Mouse (Mus musculus) thymus, adult 2 months (tissue): ENCODE data around the gene Tecr. TPM values are rescaled to one million over a fixed set of nuclear protein-coding genes. Genes with fewer than 3 reads are reported as not detected.

ENCODE experiments used
- DNase-seq: peaks from one replicate; pipeline ENCODE4 v3.0.0; 2021
- H3K27ac ChIP-seq: fragments of 200-500 bp; 2 replicates; pipeline ENCODE4 v1.5.1; 2012; ENCODE audit warnings: low read length, control low read depth; ENCODE audit not compliant: control insufficient read depth, insufficient read depth
- H3K27me3 ChIP-seq: fragments of 200-500 bp; 2 replicates; pipeline ENCODE4 v1.6.1; 2012; ENCODE audit warnings: mild to moderate bottlenecking, low read length, moderate library complexity, mixed read lengths; ENCODE audit not compliant: control insufficient read depth, insufficient read depth
- H3K36me3 ChIP-seq: fragments of 200-500 bp; 2 replicates; pipeline ENCODE4 v1.6.1; 2012; ENCODE audit warnings: mild to moderate bottlenecking, low read length, moderate library complexity; ENCODE audit not compliant: control insufficient read depth, insufficient read depth
- H3K4me1 ChIP-seq: fragments of 200-500 bp; replicated peaks from 2 replicates; pipeline ENCODE4 v1.6.1; 2012; ENCODE audit warnings: low read length; ENCODE audit not compliant: control insufficient read depth, insufficient read depth
- H3K4me3 ChIP-seq: fragments of 200-500 bp; 2 replicates; pipeline ENCODE4 v1.5.1; 2012; ENCODE audit warnings: mild to moderate bottlenecking, low read length, control low read depth, moderate library complexity; ENCODE audit not compliant: control insufficient read depth, insufficient read depth
- CTCF ChIP-seq: fragments of 200-500 bp; IDR thresholded peaks from 2 replicates; pipeline ENCODE4 v1.5.1; 2012; ENCODE audit warnings: mild to moderate bottlenecking, control low read depth, low read length, moderate library complexity, borderline replicate concordance; ENCODE audit not compliant: control insufficient read depth, poor library complexity, insufficient read depth; ENCODE audit errors: extremely low read depth
- POLR2A ChIP-seq: fragments of 200-500 bp; IDR thresholded peaks from 2 replicates; pipeline ENCODE4 v1.6.1; 2012; ENCODE audit warnings: mild to moderate bottlenecking, low read length, control low read depth, moderate library complexity; ENCODE audit not compliant: control insufficient read depth, poor library complexity, insufficient read depth; ENCODE audit errors: extremely low read depth
- WGBS: fragments of 180-500 bp; shearing (Covaris S2); methylation state at CpG from one replicate; pipeline ENCODE4 v1.1.7; 2018; 5-methylcytosine and 5-hydroxymethylcytosine counted together
- polyA plus RNA-seq: library from polyadenylated mRNA; depleted of rRNA; stranded (reverse); fragments of >200 nt; gene quantifications from 2 replicates; pipeline ENCODE4 v1.2.3, GENCODE M21; 2012

Tecr gene
- polyA plus RNA-seq, 1 experiment: 705 TPM

DNA sequence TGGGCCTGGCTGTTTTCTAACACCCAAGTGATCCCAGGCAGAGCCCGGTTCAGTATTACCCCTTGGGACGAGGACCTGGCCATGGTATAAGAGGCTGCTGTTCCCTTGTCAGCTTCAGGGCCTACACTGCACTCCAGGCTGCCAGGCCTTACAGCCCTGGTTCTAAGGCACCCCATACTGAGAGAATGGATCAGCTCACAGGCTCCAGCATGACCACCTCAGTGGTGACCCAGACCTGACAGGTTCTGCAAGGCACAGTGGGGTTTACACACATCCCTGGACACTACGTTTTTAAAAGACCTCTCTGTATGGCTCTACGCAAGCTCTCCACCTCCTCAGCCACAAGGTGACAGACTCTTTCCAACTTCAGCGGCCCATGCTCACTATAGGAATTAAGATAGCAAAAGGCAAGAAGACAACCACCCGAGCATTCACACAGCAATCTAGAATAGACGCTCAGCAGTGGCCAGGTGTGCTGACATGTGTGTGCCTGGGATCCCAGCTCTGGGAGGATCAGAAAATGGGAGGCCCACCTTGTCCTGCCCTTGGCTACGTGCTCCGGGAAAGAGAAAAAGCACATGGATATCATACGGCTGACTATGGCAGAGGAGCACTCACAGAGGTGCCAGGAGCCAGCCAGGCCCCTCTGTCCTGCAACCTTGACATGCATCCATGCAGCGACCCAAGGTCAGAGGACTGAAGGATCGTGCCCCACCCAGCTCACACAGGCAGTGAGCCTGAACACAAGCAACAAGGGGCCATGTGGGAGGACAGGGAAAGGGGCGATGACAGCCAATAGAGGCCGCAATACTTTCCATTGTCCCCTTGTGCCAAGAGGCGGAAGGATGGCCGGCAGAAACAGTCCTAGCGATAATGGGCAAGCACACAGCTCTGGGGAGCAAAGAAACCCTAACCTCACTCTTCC lies 29.4 kb downstream of the Tecr start:
- peaks cover 6% of the 10 kb centered on the region for H3K4me1 ChIP-seq

DNA sequence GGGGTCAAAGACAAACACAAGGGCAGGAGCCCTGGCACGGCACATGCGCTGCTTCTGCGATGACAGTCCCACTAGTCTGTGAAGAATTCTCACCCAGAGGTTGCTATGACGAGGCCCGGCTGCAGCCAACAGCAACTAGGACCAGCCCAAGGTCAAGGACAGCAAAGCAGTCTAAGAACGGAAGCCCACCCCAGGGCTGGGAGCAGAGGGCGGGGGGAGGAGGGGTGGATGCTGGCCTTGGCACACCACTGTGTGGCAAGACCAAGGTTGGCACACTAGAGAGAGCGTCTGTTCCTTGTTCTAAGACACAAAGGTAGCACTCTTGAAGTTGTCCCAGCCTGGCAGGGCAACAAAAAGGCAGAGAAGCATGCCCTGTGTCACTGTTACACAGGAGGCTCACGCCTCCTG lies 30.4 kb downstream of the Tecr start:
- no peaks in the 10 kb centered on the region for H3K36me3 ChIP-seq
- H3K4me1 ChIP-seq: peaks cover 15% of the 10 kb centered on the region
- H3K27me3 ChIP-seq: no peaks in the 10 kb centered on the region
- DNase-seq: no peak
- TF ChIP-seq CTCF (no peak), POLR2A (no peak)
- WGBS: 97% methylated on average over 9 of the region's 9 CpGs
- H3K4me3 ChIP-seq: no peak overlapping the region
- no peak overlapping the region for H3K27ac ChIP-seq

More for the DNA sequence above, 29.4 kb downstream of the Tecr start:
- WGBS: 93% methylated on average over 17 of the region's 17 CpGs
- no peak for TF ChIP-seq CTCF
- no peak for TF ChIP-seq POLR2A
- no peak overlapping the region for H3K27ac ChIP-seq
- no peaks in the 10 kb centered on the region for H3K27me3 ChIP-seq
- no peak overlapping the region for H3K4me3 ChIP-seq
- no peaks in the 10 kb centered on the region for H3K36me3 ChIP-seq
- DNase-seq: no peak

DNA sequence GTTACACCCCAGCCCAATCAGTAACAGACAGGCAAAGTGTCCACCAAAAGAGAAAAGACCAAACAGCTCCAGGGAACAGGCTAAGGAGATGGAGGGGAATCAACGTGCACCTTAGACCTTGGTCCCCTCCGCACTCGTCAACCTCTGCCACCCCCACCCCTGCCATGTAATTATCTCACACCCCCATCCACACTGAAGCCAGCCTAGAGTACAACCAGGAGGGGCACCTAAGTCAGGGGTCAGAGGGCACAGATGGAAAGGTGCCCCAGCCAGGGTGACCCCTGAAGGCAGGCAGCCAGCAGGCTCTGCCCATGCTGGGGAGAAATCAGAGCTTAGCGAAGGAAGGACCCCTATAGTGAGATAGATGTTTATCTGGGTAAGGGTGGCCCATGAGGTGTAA lies 30.9 kb downstream of the Tecr start:
- no peak overlapping the region for H3K27ac ChIP-seq
- no peaks in the 10 kb centered on the region for H3K27me3 ChIP-seq
- TF ChIP-seq POLR2A (no peak), CTCF (no peak)
- H3K4me1 ChIP-seq: peaks cover 20% of the 10 kb centered on the region
- peaks cover 2% of the 10 kb centered on the region for H3K36me3 ChIP-seq
- DNase-seq: no peak
- 96% methylated on average over 4 of the region's 4 CpGs for WGBS
- no peak overlapping the region for H3K4me3 ChIP-seq

GRCm38 (mm10) chr8:83576516-83576895 lies 31.3 kb downstream of the Tecr start:
- H3K4me3 ChIP-seq: no peak overlapping the region
- 81% methylated on average over 4 of the region's 4 CpGs for WGBS
- H3K27ac ChIP-seq: no peak overlapping the region

DNA sequence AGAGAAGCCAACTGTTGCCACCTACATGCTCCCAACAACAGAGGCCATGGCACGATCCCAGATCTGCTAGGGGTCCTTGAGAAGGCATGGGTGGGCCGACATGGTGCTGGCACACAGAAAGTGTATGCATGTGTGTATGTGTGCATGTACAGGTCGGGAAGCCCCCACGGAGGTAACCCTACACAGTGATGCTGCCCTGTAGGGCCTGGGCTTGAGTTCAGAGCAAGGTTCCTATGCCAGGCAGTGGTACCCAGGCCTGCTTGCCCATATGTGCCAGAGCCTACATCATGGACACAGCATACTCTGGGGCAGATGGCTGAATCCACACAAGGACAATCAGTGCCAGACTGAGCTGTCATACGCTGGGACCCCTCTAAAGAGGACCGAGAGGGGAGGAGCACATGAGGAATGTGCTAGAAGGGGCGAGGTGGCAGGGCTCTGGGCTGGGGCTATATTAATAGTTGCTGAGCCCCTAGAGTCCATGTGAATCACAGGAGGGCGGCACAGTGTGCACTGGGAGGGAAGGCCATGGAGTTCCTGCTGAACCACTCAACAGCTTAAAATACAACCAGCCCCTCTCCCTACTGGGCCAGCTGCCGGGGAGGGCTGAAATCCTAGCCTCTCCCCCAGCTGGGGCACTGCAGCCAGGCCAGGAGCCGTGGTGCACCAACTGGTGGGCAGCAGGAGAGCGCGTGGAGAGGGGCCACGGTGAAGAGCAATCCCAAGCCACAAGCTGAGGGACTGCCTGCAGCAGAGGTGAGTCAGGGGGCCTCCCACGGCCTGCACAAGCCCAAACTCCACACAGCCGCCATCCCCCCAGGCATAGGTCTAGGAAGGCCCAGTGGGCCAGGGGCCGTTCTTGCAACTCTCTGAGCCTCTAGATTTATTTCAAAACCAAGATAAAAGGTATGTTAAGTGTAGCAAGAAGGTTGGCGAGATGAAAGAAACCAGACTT lies 31.9 kb downstream of the Tecr start:
- DNase-seq: no peak
- Histone ChIP-seq H3K4me3 (no peak overlapping the region), H3K36me3 (peaks cover 8% of the 10 kb centered on the region), H3K4me1 (peaks cover 21% of the 10 kb centered on the region), H3K27ac (no peak overlapping the region), H3K27me3 (no peaks in the 10 kb centered on the region)
- 92% methylated on average over 17 of the region's 17 CpGs for WGBS
- TF ChIP-seq POLR2A: no peak
- no peak for TF ChIP-seq CTCF

More at GRCm38 (mm10) chr8:83576516-83576895, 31.3 kb downstream of the Tecr start:
- Histone ChIP-seq H3K4me1 (peaks cover 21% of the 10 kb centered on the region), H3K27me3 (no peaks in the 10 kb centered on the region), H3K36me3 (peaks cover 6% of the 10 kb centered on the region)
- no peak for DNase-seq
- TF ChIP-seq CTCF (no peak), POLR2A (no peak)
